Mouse (Mus musculus) midbrain, embryonic 13.5 days (tissue): ENCODE measurements at regions not wholly inside any gene's neighbourhood (a gene's known extent, or its start where the extent isn't known, plus 50 kb on each side); places are given as distances from the start of the nearest gene placed in this dataset.
"Not testable (repeated sequence)": the region's sequence is repeated elsewhere in the genome, so short reads cannot be mapped to it uniquely, and the experiment has no call there.

Experiments used
- ATAC-seq: fragments of 200-750 bp; cut with Nextera tagmentation; 2 replicates; pipeline ENCODE4 v1.8.0; 2017; ENCODE audit warnings: mild to moderate bottlenecking, moderate TSS enrichment, moderate library complexity
- H3K27ac ChIP-seq: fragments of 300-500 bp; sonication (generic); 2 replicates; pipeline ENCODE4 v1.5.1; 2015; ENCODE audit warnings: inconsistent platforms, mild to moderate bottlenecking, moderate library complexity
- H3K27me3 ChIP-seq: fragments of 300-500 bp; sonication (generic); 2 replicates; pipeline ENCODE4 v1.6.1; 2015; ENCODE audit warnings: mild to moderate bottlenecking, inconsistent platforms
- H3K36me3 ChIP-seq: fragments of 300-500 bp; sonication (generic); 2 replicates; pipeline ENCODE4 v1.6.1; 2015; ENCODE audit warnings: mild to moderate bottlenecking, inconsistent platforms
- H3K4me1 ChIP-seq: fragments of 300-500 bp; sonication (generic); replicated peaks from 2 replicates; pipeline ENCODE4 v1.6.1; 2015; ENCODE audit warnings: inconsistent platforms
- H3K4me2 ChIP-seq: fragments of 300-500 bp; sonication (generic); replicated peaks from 2 replicates; pipeline ENCODE4 v1.6.1; 2015; ENCODE audit warnings: moderate library complexity, mild to moderate bottlenecking, inconsistent platforms
- H3K4me3 ChIP-seq: fragments of 300-500 bp; sonication (generic); replicated peaks from 2 replicates; pipeline ENCODE4 v1.5.1; 2015; ENCODE audit warnings: mild to moderate bottlenecking, inconsistent platforms
- H3K9ac ChIP-seq: fragments of 300-500 bp; sonication (generic); replicated peaks from 2 replicates; pipeline ENCODE4 v1.6.1; 2015; ENCODE audit warnings: mild to moderate bottlenecking, inconsistent platforms
- H3K9me3 ChIP-seq: fragments of 300-500 bp; sonication (generic); 2 replicates; pipeline ENCODE4 v1.6.1; 2016; ENCODE audit warnings: mild to moderate bottlenecking, inconsistent platforms
- WGBS: fragments of 180-500 bp; shearing (Covaris S2); methylation state at CpG from one replicate; pipeline ENCODE4 v1.1.7; 2015; 5-methylcytosine and 5-hydroxymethylcytosine counted together

- H3K9ac ChIP-seq, H3K4me1 ChIP-seq, ATAC-seq, H3K9me3 ChIP-seq, H3K36me3 ChIP-seq, H3K27me3 ChIP-seq, H3K4me2 ChIP-seq, H3K4me3 ChIP-seq, H3K27ac ChIP-seq: not testable (repeated sequence)
These were observed 340.1 kb upstream of the Oprm1 start for GRCm38 (mm10) chr10:6418234-6418633.

GRCm38 (mm10) chr10:6465824-6466223 lies 292.5 kb upstream of the Oprm1 start:
- 55% methylated on average over 3 of the region's 3 CpGs for WGBS
- Histone ChIP-seq H3K36me3 (no peaks in the 10 kb centered on the region), H3K4me2 (no peak overlapping the region), H3K27me3 (no peaks in the 10 kb centered on the region), H3K9ac (no peak overlapping the region), H3K9me3 (no peaks in the 10 kb centered on the region), H3K4me3 (no peak overlapping the region), H3K27ac (no peak overlapping the region), H3K4me1 (no peaks in the 10 kb centered on the region)
- no peak; the same call in 1 of the 2 replicates for ATAC-seq

- Histone ChIP-seq H3K9ac (no peak overlapping the region), H3K9me3 (no peaks in the 10 kb centered on the region), H3K4me3 (no peak overlapping the region), H3K27me3 (no peaks in the 10 kb centered on the region), H3K4me1 (no peaks in the 10 kb centered on the region), H3K27ac (no peak overlapping the region), H3K4me2 (no peak overlapping the region), H3K36me3 (no peaks in the 10 kb centered on the region)
- ATAC-seq = no peak
- WGBS = 78% methylated on average over 1 of the region's 1 CpGs
These were observed 278.0 kb upstream of the Oprm1 start for GRCm38 (mm10) chr10:6480350-6480749.

- no peaks in the 10 kb centered on the region for H3K4me1 ChIP-seq
- H3K4me2 ChIP-seq = no peak overlapping the region
- H3K9ac ChIP-seq = no peak overlapping the region
- no peaks in the 10 kb centered on the region for H3K36me3 ChIP-seq
- no peak for ATAC-seq
- no peaks in the 10 kb centered on the region for H3K27me3 ChIP-seq
- H3K4me3 ChIP-seq = no peak overlapping the region
- H3K27ac ChIP-seq = no peak overlapping the region
- H3K9me3 ChIP-seq = no peaks in the 10 kb centered on the region
- 88% methylated on average over 1 of the region's 1 CpGs for WGBS
These were observed 269.7 kb upstream of the Oprm1 start for GRCm38 (mm10) chr10:6488605-6489004.

- 74% methylated on average over 4 of the region's 4 CpGs for WGBS
- Histone ChIP-seq H3K4me1 (no peaks in the 10 kb centered on the region), H3K9me3 (no peaks in the 10 kb centered on the region), H3K27ac (no peak overlapping the region), H3K4me3 (no peak overlapping the region), H3K36me3 (no peaks in the 10 kb centered on the region), H3K9ac (no peak overlapping the region), H3K4me2 (no peak overlapping the region), H3K27me3 (no peaks in the 10 kb centered on the region)
- no peak for ATAC-seq
These were observed 265.6 kb upstream of the Oprm1 start for GRCm38 (mm10) chr10:6492694-6493093.

GRCm38 (mm10) chr10:6495081-6495480 lies 263.2 kb upstream of the Oprm1 start:
- Histone ChIP-seq H3K4me1 (no peaks in the 10 kb centered on the region), H3K27ac (no peak overlapping the region), H3K4me2 (no peak overlapping the region), H3K4me3 (no peak overlapping the region), H3K9me3 (no peaks in the 10 kb centered on the region), H3K27me3 (no peaks in the 10 kb centered on the region), H3K9ac (no peak overlapping the region), H3K36me3 (no peaks in the 10 kb centered on the region)
- WGBS = 68% methylated on average over 3 of the region's 3 CpGs
- no peak for ATAC-seq

- ATAC-seq = no peak
- no peak overlapping the region for H3K9ac ChIP-seq
- H3K27ac ChIP-seq = no peak overlapping the region
- H3K4me1 ChIP-seq = no peaks in the 10 kb centered on the region
- no peaks in the 10 kb centered on the region for H3K27me3 ChIP-seq
- H3K36me3 ChIP-seq = no peaks in the 10 kb centered on the region
- H3K4me3 ChIP-seq = no peak overlapping the region
- no peak overlapping the region for H3K4me2 ChIP-seq
- no peaks in the 10 kb centered on the region for H3K9me3 ChIP-seq
- 93% methylated on average over 4 of the region's 4 CpGs for WGBS
These were observed 244.0 kb upstream of the Oprm1 start for GRCm38 (mm10) chr10:6514269-6514668.

GRCm38 (mm10) chr10:6562516-6562915 lies 195.8 kb upstream of the Oprm1 start:
- H3K9me3 ChIP-seq = no peaks in the 10 kb centered on the region
- H3K4me2 ChIP-seq = no peak overlapping the region
- no peaks in the 10 kb centered on the region for H3K4me1 ChIP-seq
- WGBS = 90% methylated on average over 1 of the region's 1 CpGs
- ATAC-seq = no peak
- no peaks in the 10 kb centered on the region for H3K36me3 ChIP-seq
- no peak overlapping the region for H3K4me3 ChIP-seq
- H3K9ac ChIP-seq = no peak overlapping the region
- no peak overlapping the region for H3K27ac ChIP-seq
- H3K27me3 ChIP-seq = no peaks in the 10 kb centered on the region

GRCm38 (mm10) chr10:6578616-6579015 lies 179.7 kb upstream of the Oprm1 start:
- ATAC-seq = no peak
- no peak overlapping the region for H3K4me2 ChIP-seq
- H3K4me3 ChIP-seq = no peak overlapping the region
- H3K9ac ChIP-seq = no peak overlapping the region
- H3K27ac ChIP-seq = no peak overlapping the region
- H3K27me3 ChIP-seq = no peaks in the 10 kb centered on the region
- H3K9me3 ChIP-seq = no peaks in the 10 kb centered on the region
- no peaks in the 10 kb centered on the region for H3K4me1 ChIP-seq
- H3K36me3 ChIP-seq = no peaks in the 10 kb centered on the region

GRCm38 (mm10) chr10:6585821-6586220 lies 172.5 kb upstream of the Oprm1 start:
- not testable (repeated sequence) for ATAC-seq, H3K27ac ChIP-seq

GRCm38 (mm10) chr10:6590211-6590610 lies 168.1 kb upstream of the Oprm1 start:
- no peak overlapping the region for H3K27ac ChIP-seq
- H3K36me3 ChIP-seq = no peaks in the 10 kb centered on the region
- H3K9ac ChIP-seq = no peak overlapping the region
- H3K9me3 ChIP-seq = no peaks in the 10 kb centered on the region
- no peak overlapping the region for H3K4me2 ChIP-seq
- no peak overlapping the region for H3K4me3 ChIP-seq
- no peaks in the 10 kb centered on the region for H3K4me1 ChIP-seq
- no peaks in the 10 kb centered on the region for H3K27me3 ChIP-seq
- 95% methylated on average over 6 of the region's 6 CpGs for WGBS
- no peak for ATAC-seq

More at GRCm38 (mm10) chr10:6585821-6586220, 172.5 kb upstream of the Oprm1 start:
- not testable (repeated sequence) for H3K27me3 ChIP-seq, H3K4me3 ChIP-seq, H3K36me3 ChIP-seq, H3K9ac ChIP-seq, H3K4me1 ChIP-seq, H3K4me2 ChIP-seq, H3K9me3 ChIP-seq

GRCm38 (mm10) chr10:6597256-6597655 lies 161.1 kb upstream of the Oprm1 start:
- Histone ChIP-seq H3K4me3 (no peak overlapping the region), H3K9me3 (no peaks in the 10 kb centered on the region), H3K36me3 (no peaks in the 10 kb centered on the region), H3K4me1 (no peaks in the 10 kb centered on the region), H3K27ac (no peak overlapping the region), H3K9ac (no peak overlapping the region), H3K4me2 (no peak overlapping the region), H3K27me3 (no peaks in the 10 kb centered on the region)
- no peak for ATAC-seq

- not testable (repeated sequence) for H3K27me3 ChIP-seq, H3K9ac ChIP-seq, H3K4me3 ChIP-seq, H3K27ac ChIP-seq, ATAC-seq, H3K4me1 ChIP-seq, H3K9me3 ChIP-seq, H3K4me2 ChIP-seq, H3K36me3 ChIP-seq
- 83% methylated on average over 3 of the region's 3 CpGs for whole genome bisulfite sequencing
These were observed 159.7 kb upstream of the Oprm1 start for GRCm38 (mm10) chr10:6598586-6598985.
